Mouse (Mus musculus) layer of hippocampus, adult 2 months (tissue): ENCODE data around the gene Arhgef19. TPM values are rescaled to one million over a fixed set of nuclear protein-coding genes. Genes with fewer than 3 reads are reported as not detected.
A peak's percentile ranks its signal among the peaks of the same experiment; 100 is the strongest.

Experiments
- DNase-seq, 2 experiments: peaks; one replicate each; pipeline ENCODE4 v3.0.0; 2022; ENCODE audit warnings: low spot score in 2 of 2
- H3K27ac ChIP-seq: fragments of 200-600 bp; 2 replicates; pipeline ENCODE4 v1.8.1; 2022
- H3K4me3 ChIP-seq: fragments of 200-600 bp; 2 replicates; pipeline ENCODE4 v1.8.1; 2022; ENCODE audit warnings: mild to moderate bottlenecking
- CTCF ChIP-seq: fragments of 200-600 bp; conservative IDR thresholded peaks from 2 replicates; pipeline ENCODE4 v1.8.1; 2022; ENCODE audit warnings: antibody characterized with exemption, mild to moderate bottlenecking, moderate library complexity
- total RNA-seq, 2 experiments: library from RNA; stranded (reverse); gene quantifications; 2 replicates each; pipeline ENCODE4 v1.2.3; 2021

The Arhgef19 gene
- total RNA-seq, 2 experiments from 2014 or later = 15.5 to 16.2 TPM

DNA sequence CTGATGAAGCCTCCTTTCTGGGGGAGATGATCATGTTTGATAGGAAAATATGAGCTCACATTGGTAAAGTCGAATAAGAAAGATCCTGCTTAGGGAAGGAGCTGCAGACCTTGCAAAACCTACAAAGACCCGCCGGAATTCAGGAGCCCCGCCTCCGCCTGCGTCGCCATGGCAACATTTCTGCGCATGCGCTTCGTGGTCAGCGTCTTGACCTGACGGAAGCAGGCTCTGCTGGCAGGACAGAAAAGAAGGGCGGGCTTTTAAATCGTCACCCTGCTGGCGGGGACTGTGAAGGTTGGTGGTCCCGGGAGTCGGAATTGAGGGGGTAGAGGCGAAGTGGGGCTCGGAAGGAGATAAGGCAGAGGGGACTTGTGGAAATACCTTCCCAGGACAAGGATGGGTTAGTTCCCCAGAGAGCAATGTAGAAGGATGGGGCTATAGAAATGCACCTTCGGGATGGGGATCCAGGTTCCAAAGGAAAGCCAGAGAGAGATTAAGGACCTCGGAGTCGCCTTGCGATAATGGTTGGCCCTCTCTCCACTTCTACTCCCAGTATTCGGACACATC is 25.4 kb upstream of the Arhgef19 start, which contains the start of gene Rsg1:
TSS of gene Rsg1 (plus strand) at position 187 of the 567 bp plus-strand sequence.
- H3K27ac ChIP-seq = peak within 1 kb of the TSS; percentile 76
- peak; percentile 94 to 96 for DNase-seq
- peak; percentile 39 for TF ChIP-seq CTCF
- peak within 1 kb of the TSS; percentile 85 for H3K4me3 ChIP-seq

DNA sequence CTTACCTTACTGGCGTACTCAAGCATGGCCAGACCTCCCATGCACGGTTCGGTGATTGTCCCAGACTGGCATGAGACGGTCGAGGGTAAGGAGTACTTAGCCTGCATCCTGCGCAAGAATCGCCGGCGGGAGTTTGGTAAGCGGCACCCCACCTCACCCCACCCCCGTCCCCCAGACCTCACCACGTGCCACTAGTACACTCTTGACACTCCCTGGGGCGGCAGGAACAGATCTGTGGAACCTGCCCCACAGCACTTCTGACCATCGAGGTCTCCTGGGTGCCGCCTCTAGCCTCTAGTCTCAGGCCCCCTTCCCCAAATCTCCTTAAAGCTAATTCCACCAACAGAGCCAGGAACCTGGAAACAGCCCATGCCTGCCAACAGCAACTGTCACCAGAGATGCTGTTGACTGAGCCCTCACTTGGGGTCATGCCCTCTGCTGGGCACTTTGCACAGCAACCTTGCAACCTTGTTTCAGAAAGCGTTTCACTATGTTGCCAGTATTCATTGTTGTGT is 24.9 kb upstream of the Arhgef19 start:
- Histone ChIP-seq H3K27ac (peak overlapping the region; percentile 76), H3K4me3 (peak overlapping the region; percentile 85)
- TF ChIP-seq CTCF = peak; percentile 53
- DNase-seq = no peak

DNA sequence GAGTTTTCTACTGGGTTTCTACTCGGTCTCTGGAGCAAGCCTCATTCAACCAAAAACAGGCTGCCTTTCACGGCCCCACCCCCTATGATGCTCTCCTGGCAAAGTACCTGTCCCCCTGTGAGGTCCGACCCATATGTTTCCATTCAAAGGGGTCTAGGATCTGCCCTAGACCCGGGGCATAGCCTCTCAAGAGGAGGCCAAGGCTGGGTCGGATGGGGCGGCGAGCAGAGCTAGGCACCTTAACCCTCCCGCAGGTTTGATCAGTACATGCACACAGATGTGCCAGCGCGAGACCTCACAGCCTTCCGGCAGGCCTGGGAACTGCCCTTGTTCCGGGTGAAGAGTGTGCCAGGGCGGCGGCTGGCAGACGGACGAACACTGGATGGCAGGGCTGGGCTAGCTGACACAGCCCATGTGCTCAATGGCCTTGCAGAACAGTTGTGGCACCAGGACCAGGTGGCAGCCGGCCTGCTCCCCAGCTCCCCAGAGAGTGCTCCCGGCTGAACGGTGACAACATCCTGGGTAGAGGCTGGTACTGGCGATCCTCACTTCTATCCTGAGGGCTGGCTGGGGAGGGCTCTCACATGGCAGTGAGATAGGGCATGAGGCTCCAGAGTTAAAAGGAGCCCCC is 19.6 kb upstream of the Arhgef19 start:
- TF ChIP-seq CTCF = no peak
- Histone ChIP-seq H3K4me3 (no peak overlapping the region), H3K27ac (no peak overlapping the region)
- no peak for DNase-seq

DNA sequence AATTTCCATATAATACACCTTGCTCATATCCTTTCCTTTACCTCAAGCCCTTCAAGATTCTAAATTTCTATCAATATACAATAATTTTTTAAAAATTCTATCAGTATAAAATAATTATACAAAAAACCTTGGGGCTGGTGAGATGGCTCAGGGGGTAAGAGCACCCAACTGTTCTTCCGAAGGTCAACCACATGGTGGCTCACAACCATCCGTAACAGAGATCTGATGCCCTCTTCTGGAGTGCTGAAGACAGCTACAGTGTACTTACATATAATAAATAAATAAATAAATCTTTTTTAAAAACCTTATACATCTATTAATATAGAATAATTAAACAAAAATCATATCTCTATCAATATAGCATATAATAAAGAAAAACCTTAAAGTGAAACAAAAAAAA is 17.5 kb upstream of the Arhgef19 start:
- TF ChIP-seq CTCF = peak; percentile 40
- H3K27ac ChIP-seq = no peak overlapping the region

DNA sequence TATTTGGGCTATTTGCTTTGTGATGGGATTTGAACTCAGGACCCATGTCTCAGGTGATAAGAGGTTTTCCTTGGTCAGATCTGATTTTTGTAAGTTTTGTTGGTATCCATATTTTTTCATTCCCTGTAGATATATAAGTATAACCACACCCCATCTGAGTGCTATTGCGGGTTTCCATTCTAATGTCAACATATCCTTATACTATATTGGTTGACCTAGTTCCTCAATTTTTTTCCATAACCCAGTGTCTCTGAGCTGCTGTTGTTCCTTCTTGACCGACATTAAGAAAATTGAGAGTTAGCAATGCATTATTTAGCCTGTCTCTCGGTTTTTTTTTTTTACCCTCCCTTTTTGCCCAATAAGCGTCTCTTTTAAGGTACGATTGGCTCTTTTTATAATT is 16.5 kb upstream of the Arhgef19 start:
- H3K27ac ChIP-seq = no peak overlapping the region
- TF ChIP-seq CTCF = no peak
- no peak overlapping the region for H3K4me3 ChIP-seq
- DNase-seq = no peak

More for the DNA sequence above, 17.5 kb upstream of the Arhgef19 start:
- no peak for DNase-seq
- no peak overlapping the region for H3K4me3 ChIP-seq

DNA sequence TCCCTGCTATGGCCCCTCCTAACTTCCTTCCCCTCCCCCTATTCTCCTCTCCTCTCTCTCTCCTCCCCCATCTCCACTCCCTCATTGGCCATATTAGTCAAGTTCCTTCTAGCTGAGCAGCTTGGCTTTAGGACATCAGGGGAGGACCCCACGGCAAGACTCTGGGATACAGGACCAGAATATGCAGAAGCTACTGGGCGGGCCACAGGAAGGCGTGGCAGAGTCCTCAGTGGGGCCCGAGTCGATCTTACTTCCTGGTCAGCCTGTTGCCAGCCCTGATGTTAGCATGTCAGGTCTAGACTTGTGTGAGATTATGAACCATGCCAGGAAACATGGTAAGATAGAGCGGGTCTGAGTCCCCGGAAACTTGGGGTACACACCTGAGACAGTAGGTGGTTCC is 10.6 kb upstream of the Arhgef19 start:
- H3K4me3 ChIP-seq = no peak overlapping the region
- TF ChIP-seq CTCF = no peak
- DNase-seq = no peak
- H3K27ac ChIP-seq = no peak overlapping the region

DNA sequence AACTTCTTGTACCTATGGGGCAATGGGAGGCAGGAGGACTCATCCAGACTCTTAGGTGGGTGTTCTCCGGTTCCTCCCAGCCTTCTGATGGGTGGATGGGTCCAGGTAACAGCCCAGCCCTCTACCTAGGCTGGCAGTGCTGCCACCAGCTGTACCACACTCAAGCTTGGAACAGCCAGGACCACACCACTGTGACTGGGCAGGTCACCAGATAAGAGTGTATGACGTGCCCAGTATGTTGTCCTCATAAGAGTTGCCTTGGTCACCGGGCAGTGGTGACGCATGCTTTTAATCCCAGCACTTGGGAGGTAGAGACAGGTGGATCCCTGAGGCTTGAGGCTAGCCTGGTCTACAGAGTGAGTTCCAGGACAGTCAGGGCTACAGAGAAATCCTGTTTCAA is 6.1 kb upstream of the Arhgef19 start:
- no peak overlapping the region for H3K27ac ChIP-seq
- DNase-seq = no peak
- no peak overlapping the region for H3K4me3 ChIP-seq
- TF ChIP-seq CTCF = no peak

DNA sequence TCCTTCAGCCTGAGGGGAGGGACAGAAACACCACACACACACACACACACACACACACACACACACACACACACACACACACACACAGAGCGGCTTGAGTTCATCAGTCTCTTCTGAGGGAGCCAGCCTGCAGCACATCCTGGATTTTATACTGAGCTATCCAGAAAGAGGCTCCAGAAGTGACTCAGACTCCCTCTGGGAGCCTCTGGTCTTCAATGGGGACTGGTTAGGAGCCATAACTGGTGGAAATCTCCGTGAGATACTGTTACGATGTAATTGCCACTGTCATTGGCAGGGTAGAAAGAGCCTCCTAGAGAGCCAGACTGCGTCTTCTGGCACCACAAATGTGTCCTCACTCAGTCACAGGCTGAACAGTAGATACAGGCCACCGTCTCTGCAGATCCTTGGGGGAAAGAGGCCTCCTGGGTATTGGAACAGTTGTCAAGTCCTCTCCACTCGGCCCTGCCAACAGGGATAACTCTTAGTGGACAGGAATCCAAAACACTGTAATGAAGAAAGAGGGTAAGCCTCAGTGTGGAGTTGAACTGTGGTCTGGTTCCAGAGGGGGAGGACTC is 3.7 kb upstream of the Arhgef19 start:
- Histone ChIP-seq H3K27ac (no peak overlapping the region), H3K4me3 (no peak overlapping the region)
- TF ChIP-seq CTCF = no peak
- no peak for DNase-seq

DNA sequence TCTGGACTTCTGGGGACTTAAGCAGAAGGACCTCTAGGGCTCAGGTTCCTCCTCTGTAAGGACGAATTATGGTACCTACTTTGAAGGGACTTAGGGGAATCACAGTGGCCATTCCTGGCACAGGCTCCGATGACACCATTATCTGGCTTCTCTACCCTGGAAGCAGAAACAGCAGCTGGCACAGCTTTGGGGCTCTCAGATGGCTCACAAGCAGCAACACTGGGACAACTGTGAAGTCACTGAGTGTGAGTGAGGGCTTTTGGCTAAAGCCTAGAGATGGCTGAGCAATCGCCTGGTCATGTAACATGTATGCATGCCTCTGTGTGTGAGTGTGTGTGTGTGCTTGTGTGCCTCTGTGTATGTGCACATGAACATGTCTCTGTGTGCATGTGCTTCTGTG is 2.4 kb upstream of the Arhgef19 start:
- TF ChIP-seq CTCF = no peak
- no peak for DNase-seq
- H3K27ac ChIP-seq = no peak overlapping the region
- no peak overlapping the region for H3K4me3 ChIP-seq

DNA sequence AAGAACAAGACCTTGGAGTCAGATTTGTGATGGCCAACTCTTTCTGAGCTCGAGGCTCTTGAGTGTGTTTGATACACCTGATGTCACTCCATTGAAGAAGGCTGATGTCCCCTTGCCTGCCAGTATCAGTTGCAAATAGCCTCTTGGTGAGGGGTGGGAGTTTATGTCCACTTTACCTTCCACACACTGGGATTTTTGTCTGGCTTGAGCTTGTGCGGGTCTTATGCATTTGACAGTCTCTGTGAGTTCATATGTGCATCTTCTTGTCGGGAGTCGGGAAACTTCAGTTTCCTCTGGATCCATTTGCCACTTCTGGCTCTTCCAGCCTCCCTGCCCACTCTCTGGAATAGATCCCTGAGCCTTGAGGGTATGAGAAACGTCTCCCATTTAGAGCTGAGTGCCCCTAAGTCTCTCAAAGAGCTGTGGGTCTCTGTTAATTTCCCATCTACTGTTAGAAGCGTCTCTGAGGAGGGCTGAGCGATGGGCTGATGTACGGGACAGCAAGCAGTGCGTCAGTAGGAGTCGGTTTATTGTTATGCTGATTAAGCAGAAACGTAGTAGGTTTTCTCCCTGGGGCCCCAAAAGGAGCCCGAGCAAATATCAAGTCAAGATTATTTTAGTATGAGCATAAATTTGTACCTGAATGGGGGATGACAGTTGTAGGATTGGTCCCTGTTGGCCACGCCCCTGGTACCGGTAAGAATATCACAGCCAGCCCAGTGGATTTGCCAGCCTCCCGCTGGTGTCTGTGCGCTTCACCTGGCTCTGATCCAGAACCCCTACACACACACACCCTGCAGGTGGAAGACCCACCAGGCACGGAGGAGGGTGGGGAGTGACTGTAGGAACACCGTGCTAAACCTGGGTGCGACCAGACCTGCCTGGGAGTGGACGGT is 559 bp upstream of the Arhgef19 start:
- no peak for TF ChIP-seq CTCF
- DNase-seq = no peak
- Histone ChIP-seq H3K4me3 (peak overlapping the region; percentile 50), H3K27ac (peak overlapping the region; percentile 43; the same call in 1 of the 2 replicates)

DNA sequence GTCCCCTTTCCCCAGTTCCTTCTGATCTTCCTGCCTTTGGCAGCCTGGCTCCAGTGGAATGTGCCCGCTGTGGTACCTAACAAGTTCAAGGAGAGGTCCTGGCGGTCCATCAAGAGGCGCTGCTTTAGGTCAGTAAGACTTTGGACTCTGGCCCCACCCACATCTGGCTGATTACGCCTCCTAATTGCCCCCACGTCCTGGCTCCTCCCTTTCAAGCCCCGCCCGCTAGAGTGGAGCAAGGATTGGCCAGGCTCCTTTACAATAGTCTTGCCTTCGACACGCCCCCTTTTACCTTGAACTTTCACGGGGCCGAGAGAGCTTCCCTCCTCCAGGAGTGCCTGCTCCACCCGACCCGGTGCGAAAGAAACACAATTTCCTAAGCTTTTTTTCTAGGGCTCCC is 1.3 kb downstream of the Arhgef19 start:
- Histone ChIP-seq H3K4me3 (peak overlapping the region; percentile 50; the same call in 1 of the 2 replicates), H3K27ac (peak overlapping the region; percentile 73; the same call in 1 of the 2 replicates)
- no peak for TF ChIP-seq CTCF
- DNase-seq = no peak

DNA sequence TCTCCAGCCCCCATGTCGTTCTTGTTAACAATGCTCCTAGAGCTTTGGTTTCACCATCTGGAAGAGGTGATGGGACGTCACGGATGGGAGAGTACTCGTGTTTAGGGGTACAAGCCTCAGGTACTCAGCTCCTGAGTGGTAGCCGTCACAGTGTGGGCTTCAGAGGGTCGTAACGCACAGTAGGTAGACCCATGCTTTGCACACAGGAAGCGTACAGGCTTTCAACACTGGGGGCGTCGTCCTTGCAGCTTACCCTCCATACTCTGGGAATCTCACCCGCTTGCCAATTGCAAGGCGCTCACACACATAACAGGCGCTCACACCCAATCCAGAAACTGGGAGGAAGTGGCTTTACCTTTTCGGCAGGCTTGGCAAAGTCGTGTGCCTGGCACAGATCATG is 2.6 kb downstream of the Arhgef19 start:
- Histone ChIP-seq H3K27ac (no peak overlapping the region), H3K4me3 (no peak overlapping the region)
- TF ChIP-seq CTCF = no peak
- no peak for DNase-seq
